Mouse (Mus musculus) thymus, adult 2 months (tissue): ENCODE data around the gene Usp37.

Experiments
- CTCF ChIP-seq: fragments of 200-500 bp; IDR thresholded peaks from 2 replicates; pipeline ENCODE4 v1.5.1; 2012; ENCODE audit warnings: mild to moderate bottlenecking, control low read depth, low read length, moderate library complexity, borderline replicate concordance; ENCODE audit not compliant: control insufficient read depth, poor library complexity, insufficient read depth; ENCODE audit errors: extremely low read depth
- POLR2A ChIP-seq: fragments of 200-500 bp; IDR thresholded peaks from 2 replicates; pipeline ENCODE4 v1.6.1; 2012; ENCODE audit warnings: mild to moderate bottlenecking, low read length, control low read depth, moderate library complexity; ENCODE audit not compliant: control insufficient read depth, poor library complexity, insufficient read depth; ENCODE audit errors: extremely low read depth

DNA sequence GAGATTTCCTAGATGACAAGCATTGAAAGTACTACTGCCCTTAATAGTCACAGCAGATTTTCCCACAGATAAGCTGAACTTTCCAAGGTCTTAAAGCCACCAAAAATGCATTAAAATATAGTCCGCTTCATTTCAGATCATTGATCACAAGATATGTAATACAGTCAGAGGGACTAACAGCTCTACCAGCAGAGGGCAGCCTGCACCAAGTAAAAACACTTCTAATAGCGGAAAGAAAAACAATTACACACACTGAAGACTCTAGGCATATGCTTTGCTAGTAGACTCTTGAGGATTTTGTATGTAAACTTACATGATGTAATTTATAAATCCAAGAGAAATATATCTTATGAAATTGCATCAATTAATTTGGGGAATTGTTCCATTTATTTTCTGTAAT, 83.8 kb downstream of the Usp37 start:
- no peak for TF ChIP-seq CTCF
- TF ChIP-seq POLR2A: no peak
